In genomic region chr3:28262371-28263001, GRCm38 (mm10) we compare ENCODE assay signal across 8 mouse cellular contexts. TPM values are rescaled to one million over a fixed set of nuclear protein-coding genes. Genes with fewer than 3 reads are reported as not detected.
DNase-seq lines count a peak whose midpoint lies in the region; ATAC-seq and TF ChIP-seq lines count a peak whose summit lies in the region.

No protein-coding gene starts in this region.

- peak overlapping the region; percentile 93 for H3K27ac ChIP-seq in forebrain, embryonic 14.5 days (ENCODE audit: low read depth, low read length)
- H3K27ac ChIP-seq in layer of hippocampus, adult 2 months = peak overlapping the region; percentile 96
- 0 out of 2 replicates have a peak overlapping the region, but pooled peaks have one; percentile 30 for H3K27ac ChIP-seq in lung, embryonic 14.5 days (ENCODE audit: low read depth)
- peak overlapping the region; percentile 47 for H3K27ac ChIP-seq in olfactory bulb, adult 2 months (ENCODE audit: insufficient read depth, low read depth, low read length)

- no peaks in the 10 kb centered on the region for H3K9me3 ChIP-seq in E14TG2a.4 (ENCODE audit: low read length)
- no peaks in the 10 kb centered on the region for H3K9me3 ChIP-seq in forebrain, embryonic 14.5 days (replicated peaks; ENCODE audit: control insufficient read depth, low read length)
- H3K9me3 ChIP-seq in lung, embryonic 14.5 days (ENCODE audit: low read depth, low read length) = no peaks in the 10 kb centered on the region

- peaks cover 59% of the 10 kb centered on the region for H3K27me3 ChIP-seq in E14TG2a.4 (ENCODE audit: insufficient read depth, low read length)
- H3K27me3 ChIP-seq in forebrain, embryonic 14.5 days (replicated peaks; ENCODE audit: control insufficient read depth, insufficient read depth, low read length) = 0 out of 2 replicates have a peak, but pooled peaks cover 2% of the 10 kb centered on the region
- H3K27me3 ChIP-seq in lung, embryonic 14.5 days (ENCODE audit: insufficient read depth, low read length) = no peaks in the 10 kb centered on the region

- peak overlapping the region; percentile 92 for H3K9ac ChIP-seq in forebrain, embryonic 14.5 days (ENCODE audit: low read length)
- peak overlapping the region; percentile 63 for H3K9ac ChIP-seq in lung, embryonic 14.5 days

- H3K4me1 ChIP-seq in E14TG2a.4 (replicated peaks; ENCODE audit: low read depth, low read length) = peaks cover 57% of the 10 kb centered on the region
- H3K4me1 ChIP-seq in forebrain, embryonic 14.5 days (ENCODE audit: control insufficient read depth, insufficient read depth, low read length) = peaks cover 16% of the 10 kb centered on the region
- 0 out of 2 replicates have a peak, but pooled peaks cover 7% of the 10 kb centered on the region for H3K4me1 ChIP-seq in lung, embryonic 14.5 days (ENCODE audit: insufficient read depth)
- H3K4me1 ChIP-seq in olfactory bulb, adult 2 months (ENCODE audit: control insufficient read depth, insufficient read depth, low read length) = peaks cover 10% of the 10 kb centered on the region

- TF ChIP-seq CTCF in E14TG2a.4 (conservative IDR thresholded peaks at IDR 0.05; ENCODE audit: low read length) = no peak
- no peak for TF ChIP-seq CTCF in layer of hippocampus, adult 2 months (conservative IDR thresholded peaks at IDR 0.05)
- TF ChIP-seq CTCF in lung, embryonic 14.5 days (IDR thresholded peaks at IDR 0.05; ENCODE audit: low read depth) = no peak
- no peak for TF ChIP-seq CTCF in olfactory bulb, adult 2 months (IDR thresholded peaks at IDR 0.05; ENCODE audit: insufficient read depth, low read depth, low read length)

- whole genome bisulfite sequencing in forebrain, embryonic 14.5 days = under 1% methylated on average over 33 of the region's 33 CpGs
- under 1% methylated on average over 33 of the region's 33 CpGs for WGBS in lung, embryonic 14.5 days
- WGBS in olfactory bulb, adult 2 months = 2% methylated on average over 33 of the region's 33 CpGs

- no peaks in the 10 kb centered on the region for H3K36me3 ChIP-seq in E14TG2a.4 (ENCODE audit: insufficient read depth, low read length)
- H3K36me3 ChIP-seq in forebrain, embryonic 14.5 days (ENCODE audit: control insufficient read depth, insufficient read depth, low read length) = no peaks in the 10 kb centered on the region
- no peaks in the 10 kb centered on the region for H3K36me3 ChIP-seq in lung, embryonic 14.5 days (ENCODE audit: insufficient read depth)

- TF ChIP-seq POLR2A in olfactory bulb, adult 2 months (IDR thresholded peaks at IDR 0.05; ENCODE audit: insufficient read depth, low read depth, low read length) = peak; percentile 32; the same call in 1 of the 2 replicates

- peak; percentile 48 for ATAC-seq in forebrain, embryonic 14.5 days
- peak; percentile 80 for ATAC-seq in lung, embryonic 14.5 days (ENCODE audit: insufficient read depth)

- DNase-seq in brain, adult 2 months (ENCODE audit: low read depth, low spot score) = peak; percentile 88
- peak; percentile 65 for DNase-seq in forebrain, embryonic 14.5 days (ENCODE audit: low spot score)
- peak; percentile 76 to 77 for DNase-seq in heart, postnatal 10 days
- DNase-seq in layer of hippocampus, adult 2 months (ENCODE audit: low spot score in 2 of 2) = peak; percentile 43 to 59
- DNase-seq in lung, embryonic 14.5 days = peak; percentile 78
- DNase-seq in thymus, postnatal 14 days = peak; percentile 71

- peak overlapping the region; percentile 79 for H3K4me3 ChIP-seq in E14TG2a.4 (replicated peaks; ENCODE audit: low read length)
- H3K4me3 ChIP-seq in forebrain, embryonic 14.5 days (ENCODE audit: low read depth, low read length) = peak overlapping the region; percentile 79
- H3K4me3 ChIP-seq in layer of hippocampus, adult 2 months = peak overlapping the region; percentile 98
- peak overlapping the region; percentile 61 for H3K4me3 ChIP-seq in lung, embryonic 14.5 days (ENCODE audit: low read depth, low read length)
- H3K4me3 ChIP-seq in olfactory bulb, adult 2 months (ENCODE audit: insufficient read depth, low read depth, low read length) = peak overlapping the region; percentile 98

- intact Hi-C loops in heart, postnatal 10 days (cut with DNase I) = loop anchor here (5.0 kb wide), 3 partner anchors 95 to 290 kb away; no protein-coding TSS in a partner anchor

- peak overlapping the region; percentile 67 for H3K4me2 ChIP-seq in forebrain, embryonic 14.5 days (ENCODE audit: low read length)
- H3K4me2 ChIP-seq in lung, embryonic 14.5 days = peak overlapping the region; percentile 96

RNA-seq across cellular contexts. Expression of gene Tnik, which starts 0.5 kb away (rescaled TPM):
- polyA plus RNA-seq in forebrain, embryonic 14.5 days (2014; fragmentation: Nextera tagmentation; extraction: Ambion mirVana) = 55.7 and 83.6 TPM in 2 replicates
- 10 to 100 TPM; 27.5 to 36.7 TPM for total RNA-seq in heart, postnatal 10 days (2021)
- 100 to 1,000 TPM; 220 to 223 TPM for total RNA-seq in layer of hippocampus, adult 2 months (2021)
- 12.2 and 13.6 TPM in 2 replicates for polyA plus RNA-seq in lung, embryonic 14.5 days (2014; fragmentation: Nextera tagmentation; extraction: Ambion mirVana)
- polyA plus RNA-seq in olfactory bulb, adult 2 months (2012; ENCODE audit: insufficient read depth, insufficient read length, low replicate concordance, missing spikeins) = 142 and 522 TPM in 2 replicates

Comparison
In these comparisons a context has a peak if more than half of its experiments do, and no peak if none do; other contexts are left out.
1. Peak in every context shown above with its lines: DNase-seq, ATAC-seq, H3K4me3 ChIP-seq and H3K27ac ChIP-seq.
2. H3K27ac ChIP-seq: peak in every context shown above with its lines; median percentile 96 in layer of hippocampus, adult 2 months; 93 in forebrain, embryonic 14.5 days; 47 in olfactory bulb, adult 2 months; 30 in lung, embryonic 14.5 days.